Mouse (Mus musculus): ENCODE measurements around the gene 1700042G07Rik.
"Not testable (repeated sequence)": the region's sequence is repeated elsewhere in the genome, so short reads cannot be mapped to it uniquely, and the experiment has no call there.

The 1700042G07Rik gene

GRCm38 (mm10) chr4:116215895-116216605 lies 42.9 kb downstream of the 1700042G07Rik start:
- no peak for DNase-seq

GRCm38 (mm10) chr4:116217046-116217445 lies 43.9 kb downstream of the 1700042G07Rik start:
- no peak for DNase-seq

- not testable (repeated sequence) for DNase-seq
Observed at GRCm38 (mm10) chr4:116217661-116218060, 44.5 kb downstream of the 1700042G07Rik start.

- no peak for DNase-seq
Observed at GRCm38 (mm10) chr4:116219056-116219455, 45.9 kb downstream of the 1700042G07Rik start.

- DNase-seq: peak; percentile 21
Observed at GRCm38 (mm10) chr4:116220071-116220650, 47.0 kb downstream of the 1700042G07Rik start.

- no peak for DNase-seq
Observed at GRCm38 (mm10) chr4:116220780-116221139, 47.6 kb downstream of the 1700042G07Rik start.

GRCm38 (mm10) chr4:116221140-116221851 lies 48.1 kb downstream of the 1700042G07Rik start, which contains the start of gene Pik3r3:
Pik3r3 (plus strand) TSS chr4:116221618.
- DNase-seq: peak; percentile 99

- DNase-seq: peak; percentile 31
Observed at GRCm38 (mm10) chr4:116221996-116222842, 49.0 kb downstream of the 1700042G07Rik start.

GRCm38 (mm10) chr4:116222843-116223119 lies 49.6 kb downstream of the 1700042G07Rik start:
- no peak for DNase-seq

Measured in thymus, postnatal 14 days (tissue).